Mouse (Mus musculus) gastrocnemius, postnatal 4 days (tissue): ENCODE data around the gene Mrpl36. TPM values are rescaled to one million over a fixed set of nuclear protein-coding genes. Genes with fewer than 3 reads are reported as not detected.

Source experiments
- DNase-seq, 2 experiments: peaks; one replicate each; pipeline ENCODE4 v3.0.0; 2021 to 2022; ENCODE audit warnings: low spot score in 2 of 2, mixed read lengths in 2 of 2
- long read RNA-seq, 2 experiments: library from polyadenylated mRNA; stranded (forward); transcript quantifications; one replicate each; pipeline ENCODE4 v2.0.0; 2021
- total RNA-seq, 2 experiments: library from RNA; stranded (reverse); gene quantifications; 2 replicates each; pipeline ENCODE4 v1.2.3; 2021

Gene Mrpl36
- 10 to 100 TPM; 31.9 to 34.4 TPM for total RNA-seq
- long read RNA-seq, experiment 1, transcript Mrpl36-201 (2 exons, 923 nt) = major isoform, 25 of 29 reads
- long read RNA-seq, experiment 1, partial matches to known transcripts = 0 of 29 reads
- long read RNA-seq, experiment 1, other reads (novel, unspliced or antisense) = 3 of 29 reads
- long read RNA-seq, experiment 2, transcript Mrpl36-201 (2 exons, 923 nt) = major isoform, 33 of 37 reads
- long read RNA-seq, experiment 2, partial matches to known transcripts = 0 of 37 reads
- long read RNA-seq, experiment 2, other reads (novel, unspliced or antisense) = 1 of 37 reads

GRCm38 (mm10) chr13:73327827-73328698 lies at the start of gene Mrpl36, which contains the start of gene Ndufs6:
Gene Mrpl36 (plus strand): TSS chr13:73328513.
Gene Ndufs6 (minus strand): TSS chr13:73328542.
- peak; percentile 86 to 92 for DNase-seq

DNA sequence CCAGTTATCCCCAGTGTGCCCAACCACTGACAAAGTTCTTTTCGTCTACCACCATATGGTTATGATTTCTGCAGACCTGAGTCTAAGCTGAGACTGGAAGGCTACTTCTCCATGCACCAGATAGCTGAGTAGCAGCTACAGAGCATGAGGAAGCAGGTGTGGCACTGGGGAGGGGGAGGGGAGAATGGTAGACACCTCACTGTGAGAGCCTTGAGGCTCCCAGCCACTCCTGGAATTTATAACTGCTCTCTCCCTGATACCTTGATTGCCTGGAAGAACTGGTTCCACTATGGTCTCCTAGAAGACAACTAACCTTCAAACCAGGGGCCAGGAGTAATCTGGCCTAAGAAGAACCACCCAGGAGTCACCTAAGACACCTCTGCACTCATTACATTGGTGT lies 49.1 kb upstream of the Mrpl36 start:
- DNase-seq = no peak

GRCm38 (mm10) chr13:73282407-73282806 lies 45.9 kb upstream of the Mrpl36 start:
- no peak for DNase-seq

DNA sequence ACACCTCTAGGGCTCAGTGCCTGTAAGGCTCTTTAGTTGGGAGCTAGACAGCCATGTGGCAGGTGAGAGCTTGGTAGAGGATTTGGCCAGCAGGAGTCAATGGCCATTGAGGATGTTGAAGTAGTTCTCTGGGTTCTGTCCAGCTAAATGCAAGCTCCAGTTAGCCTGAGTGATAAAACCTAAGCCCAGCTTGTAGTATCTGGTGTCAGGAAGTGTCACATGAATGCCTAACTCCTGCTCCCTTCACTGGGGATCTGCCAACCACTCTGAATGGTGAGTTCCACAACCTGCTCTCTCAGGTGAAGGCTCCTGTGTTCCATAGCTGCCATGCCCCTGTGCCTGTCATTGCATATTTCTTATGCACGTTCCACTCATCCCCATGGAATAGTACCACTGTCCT lies 44.8 kb upstream of the Mrpl36 start:
- no peak for DNase-seq

- no peak for DNase-seq
These were observed 38.1 kb upstream of the Mrpl36 start for GRCm38 (mm10) chr13:73290206-73290605.

DNA sequence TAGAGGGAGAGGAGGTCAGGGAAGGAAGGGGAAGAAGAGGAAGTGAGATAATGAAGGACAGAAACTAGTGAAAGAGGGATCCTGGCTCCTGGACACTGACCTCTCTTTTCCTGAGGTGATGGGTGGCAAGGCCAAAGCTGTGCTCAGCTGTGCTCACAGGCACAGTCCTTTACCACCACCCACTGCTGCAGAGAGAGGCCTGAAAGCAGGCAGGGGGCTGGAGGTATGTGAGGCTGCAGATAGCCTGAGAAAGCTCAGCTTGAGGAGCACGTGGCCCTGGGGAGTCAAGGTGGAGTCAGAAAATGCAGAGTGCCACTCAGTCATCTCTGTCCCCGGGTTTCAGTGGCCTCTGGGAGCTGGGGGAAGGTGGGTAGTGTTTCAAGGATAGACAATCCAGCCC lies 37.2 kb upstream of the Mrpl36 start:
- DNase-seq = no peak

DNA sequence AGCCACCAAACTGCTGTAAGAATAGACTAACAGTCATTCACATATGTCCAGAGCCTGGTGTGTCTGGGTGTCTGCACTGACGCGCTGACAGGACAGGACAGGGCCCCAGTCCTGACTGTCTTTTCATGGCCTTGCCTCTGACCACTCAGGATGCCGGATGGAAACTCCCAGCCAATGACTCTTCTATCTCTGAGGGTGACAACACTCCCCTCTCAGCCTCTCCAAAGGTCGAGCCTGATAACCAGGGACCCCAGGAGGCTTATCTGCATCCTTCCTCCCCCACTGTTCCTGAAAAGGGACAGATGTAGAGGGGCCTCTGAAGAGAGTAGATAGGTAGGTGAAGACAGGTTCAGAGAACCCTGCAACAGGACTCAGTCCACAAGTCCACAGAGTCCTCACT lies 29.6 kb upstream of the Mrpl36 start:
- no peak for DNase-seq

- DNase-seq = no peak
These were observed 29.0 kb upstream of the Mrpl36 start for GRCm38 (mm10) chr13:73299322-73299721.

DNA sequence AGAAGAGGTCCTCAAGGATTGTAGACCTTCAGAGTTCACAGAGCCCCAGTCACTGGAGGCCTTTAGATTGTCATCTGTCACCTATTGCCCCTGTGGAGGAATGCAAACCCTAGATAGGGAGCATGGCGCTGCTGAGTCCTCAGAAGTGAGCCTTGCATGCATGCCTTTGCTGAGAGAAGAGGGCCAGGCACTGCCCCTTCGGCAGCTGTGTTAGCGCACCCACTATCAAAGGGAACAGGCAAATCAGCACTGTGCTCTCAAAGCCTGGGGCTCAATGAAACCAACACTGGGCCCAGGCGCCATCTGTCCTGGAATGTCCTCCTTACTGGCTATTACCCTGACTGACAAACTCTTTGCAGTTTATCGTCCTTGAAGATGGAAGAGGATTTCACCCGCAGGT lies 23.6 kb upstream of the Mrpl36 start:
- DNase-seq = no peak

GRCm38 (mm10) chr13:73305398-73306084 lies 22.8 kb upstream of the Mrpl36 start:
- DNase-seq = no peak

DNA sequence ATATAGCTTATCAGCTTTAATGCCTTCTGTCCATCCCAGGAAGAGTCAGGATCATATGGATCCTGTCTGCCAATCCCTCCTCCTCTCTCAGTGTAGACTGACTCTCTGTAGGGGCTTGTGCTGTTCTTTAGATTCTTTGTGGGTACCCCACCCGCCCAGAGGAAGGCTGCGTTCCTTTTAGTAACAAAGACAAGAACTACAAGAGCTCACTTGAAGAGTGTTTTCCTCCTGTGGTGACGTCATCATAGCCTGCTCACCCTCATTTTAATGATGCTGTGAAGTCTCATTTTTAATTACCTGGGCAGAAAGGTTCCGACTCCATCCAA lies 22.3 kb upstream of the Mrpl36 start:
- no peak for DNase-seq

DNA sequence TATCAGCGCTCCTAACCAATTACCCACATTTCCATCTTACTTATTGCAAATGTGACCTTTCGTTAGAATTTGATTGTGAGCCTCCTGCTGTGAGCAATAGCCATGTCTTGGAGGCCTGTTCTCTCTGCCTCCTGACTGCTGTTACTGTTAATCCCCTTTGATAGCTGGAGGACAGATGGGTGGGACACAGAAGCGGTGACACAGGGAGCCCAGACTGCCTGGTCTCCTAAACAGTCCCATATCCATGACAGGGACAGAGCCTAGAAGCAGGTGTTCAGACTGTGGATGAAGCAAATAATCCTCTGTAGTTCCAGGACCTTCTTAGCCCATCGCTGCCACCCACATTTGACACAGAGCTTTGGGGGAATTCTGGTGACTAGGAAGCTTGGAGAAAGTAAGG lies 21.9 kb upstream of the Mrpl36 start:
- DNase-seq = no peak

DNA sequence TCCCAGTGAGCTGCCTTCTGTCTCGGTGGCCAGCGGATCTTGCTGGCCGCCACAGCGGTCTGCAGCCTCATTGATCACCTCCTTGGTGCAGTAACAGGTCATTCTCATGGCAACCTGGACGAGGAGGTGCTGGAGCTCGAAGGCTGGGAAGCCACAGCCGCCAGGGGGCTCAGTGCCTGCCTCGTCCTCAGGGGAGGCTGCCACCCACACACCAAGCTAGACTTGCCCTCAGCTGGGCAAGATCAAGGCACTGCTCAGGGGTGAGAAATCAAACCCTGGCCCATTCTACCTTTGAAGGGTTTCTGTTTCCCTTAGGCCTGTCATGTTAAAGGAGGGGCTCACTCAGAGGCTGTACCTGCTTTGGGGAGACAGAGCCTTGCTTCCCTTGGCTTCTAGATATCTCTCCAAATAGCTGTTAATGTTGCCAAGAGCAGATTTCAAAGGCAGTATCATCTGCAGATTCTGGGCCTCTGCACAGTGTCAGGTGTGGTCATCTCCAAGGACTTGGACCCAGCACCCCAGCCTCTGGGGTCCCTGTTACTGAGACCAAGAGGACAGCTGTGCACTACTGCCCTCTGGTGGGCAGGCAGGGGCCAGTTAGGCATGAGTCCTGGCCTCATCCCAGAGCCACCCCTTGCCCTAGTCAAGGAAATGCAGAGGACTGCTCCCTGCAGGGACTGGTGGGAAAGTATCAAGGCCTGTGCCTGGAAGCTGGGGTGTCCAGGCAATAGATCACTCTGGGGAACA lies 18.0 kb upstream of the Mrpl36 start:
- DNase-seq = peak in 1 of 2 experiments; percentile 44

DNA sequence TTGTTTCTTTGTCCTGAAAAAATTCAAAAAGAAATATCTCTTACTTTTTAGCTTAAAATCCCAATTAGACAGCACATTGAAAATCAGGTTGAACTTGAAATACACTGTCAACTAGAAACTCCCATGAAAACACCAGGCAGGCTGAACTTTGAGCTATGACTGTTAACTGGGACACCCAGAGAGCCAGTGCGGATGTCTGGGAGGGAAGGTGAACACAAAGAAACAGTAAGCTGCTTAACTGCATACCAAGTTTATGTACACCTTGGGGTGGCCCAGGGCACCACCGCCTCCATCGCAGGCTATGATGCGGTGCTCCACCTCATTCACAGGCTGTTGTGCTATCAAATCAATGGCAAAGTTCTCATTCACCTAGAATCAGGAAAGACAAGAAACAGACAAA lies 8.3 kb upstream of the Mrpl36 start:
- DNase-seq = no peak

GRCm38 (mm10) chr13:73322626-73323025 lies 5.7 kb upstream of the Mrpl36 start:
- DNase-seq = no peak

DNA sequence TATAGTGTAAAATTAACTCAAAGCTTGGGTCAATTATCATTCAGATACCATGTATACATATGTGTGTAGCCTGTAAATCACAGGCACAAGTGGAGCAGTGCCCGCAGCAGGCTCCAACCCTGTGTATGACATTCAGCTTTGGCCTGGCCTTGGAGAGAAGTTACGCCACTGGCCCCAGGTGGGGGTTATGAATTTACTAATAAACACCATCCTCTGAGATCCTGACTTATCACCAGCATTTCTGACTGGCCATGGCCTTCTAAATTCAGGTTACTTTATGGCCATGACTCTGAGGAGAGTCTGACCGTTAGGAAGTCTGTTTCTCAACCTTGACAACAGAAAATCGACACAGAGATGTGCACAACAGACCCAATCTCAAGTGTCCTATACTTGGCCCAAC lies 4.9 kb upstream of the Mrpl36 start:
- no peak for DNase-seq

GRCm38 (mm10) chr13:73330844-73331501 lies 2.7 kb downstream of the Mrpl36 start:
- DNase-seq = peak; percentile 75 to 84

GRCm38 (mm10) chr13:73331736-73332135 lies 3.4 kb downstream of the Mrpl36 start:
- no peak for DNase-seq

GRCm38 (mm10) chr13:73336753-73337152 lies 8.4 kb downstream of the Mrpl36 start:
- no peak for DNase-seq

DNA sequence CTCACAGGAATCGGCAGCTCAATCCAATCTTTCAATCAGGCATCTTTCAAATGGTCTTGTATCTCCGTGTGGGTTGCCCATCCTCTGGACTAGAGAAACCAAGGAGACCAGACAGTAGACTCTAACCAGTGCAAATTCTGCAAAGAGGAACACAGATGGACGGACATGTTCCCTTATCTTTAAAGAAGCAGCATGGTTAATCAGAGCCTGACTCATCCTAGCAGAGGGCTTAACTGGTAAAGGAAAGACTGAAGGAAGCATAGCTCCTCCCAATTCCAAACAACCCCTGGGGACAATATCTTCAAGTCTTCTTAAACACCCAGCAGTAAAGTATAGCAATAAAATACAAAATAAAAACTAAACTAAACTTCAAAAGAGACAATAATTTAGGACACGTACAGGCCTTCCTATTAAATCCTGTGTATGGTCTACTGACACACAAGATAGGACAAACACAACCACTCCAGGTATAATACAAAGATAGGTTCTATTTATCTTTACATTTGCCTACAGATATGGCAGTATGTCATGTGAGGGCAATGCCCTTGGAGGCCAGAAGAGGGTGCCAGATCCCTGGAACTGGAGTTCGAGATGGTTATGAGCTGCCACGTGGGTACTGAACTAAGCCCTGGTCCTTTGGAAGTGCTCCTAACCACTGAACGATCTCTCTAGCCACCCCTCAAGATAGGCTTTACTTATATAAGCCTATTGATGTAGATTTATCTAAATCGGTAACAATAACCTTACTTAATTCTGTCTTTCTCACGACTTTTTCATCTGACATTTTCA lies 17.0 kb downstream of the Mrpl36 start:
- DNase-seq = no peak
